Mouse (Mus musculus) stomach, postnatal 0 days (tissue): ENCODE measurements at regions not wholly inside any gene's neighbourhood (a gene's known extent, or its start where the extent isn't known, plus 50 kb on each side); places are given as distances from the start of the nearest gene placed in this dataset.

Experiments
- ATAC-seq: fragments of 200-750 bp; cut with Nextera tagmentation; 2 replicates; pipeline ENCODE4 v1.8.0; 2017; ENCODE audit not compliant: low FRiP score, low TSS enrichment
- DNase-seq: peaks from one replicate; pipeline ENCODE4 v3.0.0-alpha.2; 2016; ENCODE audit warnings: low spot score
- H3K27ac ChIP-seq: fragments of 300-500 bp; sonication (generic); replicated peaks from 2 replicates; pipeline ENCODE4 v1.5.1; 2014; ENCODE audit warnings: mild to moderate bottlenecking, control low read depth
- H3K27me3 ChIP-seq: fragments of 300-500 bp; sonication (generic); 2 replicates; pipeline ENCODE4 v1.6.1; 2014; ENCODE audit warnings: low read length; ENCODE audit not compliant: control insufficient read depth, insufficient read depth
- H3K36me3 ChIP-seq: fragments of 300-500 bp; sonication (generic); 2 replicates; pipeline ENCODE4 v1.6.1; 2014; ENCODE audit warnings: low read length, mixed read lengths; ENCODE audit not compliant: control insufficient read depth, insufficient read depth
- H3K4me1 ChIP-seq: fragments of 300-500 bp; sonication (generic); replicated peaks from 2 replicates; pipeline ENCODE4 v1.6.1; 2014; ENCODE audit warnings: antibody characterized with exemption; ENCODE audit not compliant: control insufficient read depth, insufficient read depth
- H3K4me2 ChIP-seq: fragments of 300-500 bp; sonication (generic); replicated peaks from 2 replicates; pipeline ENCODE4 v1.6.1; 2014; ENCODE audit warnings: low read depth, mild to moderate bottlenecking, control low read depth, moderate library complexity
- H3K4me3 ChIP-seq: fragments of 300-500 bp; sonication (generic); 2 replicates; pipeline ENCODE4 v1.5.1; 2014; ENCODE audit warnings: low read depth, low read length, control low read depth
- H3K9ac ChIP-seq: fragments of 300-500 bp; sonication (generic); 2 replicates; pipeline ENCODE4 v1.6.1; 2014; ENCODE audit warnings: mild to moderate bottlenecking, low read length, control low read depth, mixed read lengths
- H3K9me3 ChIP-seq: fragments of 300-500 bp; sonication (generic); 2 replicates; pipeline ENCODE4 v1.6.1; 2016; ENCODE audit warnings: low read length; ENCODE audit not compliant: control insufficient read depth
- CTCF ChIP-seq: IDR thresholded peaks from 2 replicates; pipeline ENCODE4 v1.5.1; 2016; ENCODE audit warnings: antibody characterized with exemption, low read depth, mild to moderate bottlenecking, moderate library complexity
- EP300 ChIP-seq: optimal IDR thresholded peaks from 2 replicates; pipeline ENCODE3; 2016; ENCODE audit warnings: antibody characterized with exemption
- WGBS: fragments of 180-500 bp; shearing (Covaris S2); extraction: QIAGEN DNeasy Blood & Tissue Kit; methylation state at CpG from one replicate; pipeline ENCODE4 v1.1.7; 2014; 5-methylcytosine and 5-hydroxymethylcytosine counted together

- Histone ChIP-seq H3K4me3 (no peak overlapping the region), H3K27me3 (no peaks in the 10 kb centered on the region), H3K9ac (no peak overlapping the region), H3K4me2 (no peak overlapping the region), H3K27ac (no peak overlapping the region), H3K36me3 (no peaks in the 10 kb centered on the region), H3K4me1 (peaks cover 5% of the 10 kb centered on the region; the same call in 1 of the 2 replicates), H3K9me3 (no peaks in the 10 kb centered on the region)
- DNase-seq (peak; percentile 9), ATAC-seq (no peak)
- TF ChIP-seq EP300 (no peak), CTCF (no peak)
Measured at GRCm38 (mm10) chr3:68758609-68759008, 68.2 kb downstream of the Il12a start.

GRCm38 (mm10) chr3:68759375-68759774 lies 68.9 kb downstream of the Il12a start:
- H3K4me3 ChIP-seq = no peak overlapping the region
- no peaks in the 10 kb centered on the region for H3K9me3 ChIP-seq
- no peak overlapping the region for H3K9ac ChIP-seq
- no peaks in the 10 kb centered on the region for H3K36me3 ChIP-seq
- no peak overlapping the region for H3K4me2 ChIP-seq
- peaks cover 5% of the 10 kb centered on the region; the same call in 1 of the 2 replicates for H3K4me1 ChIP-seq
- H3K27ac ChIP-seq = no peak overlapping the region
- H3K27me3 ChIP-seq = no peaks in the 10 kb centered on the region
- TF ChIP-seq CTCF = no peak
- TF ChIP-seq EP300 = no peak
- ATAC-seq (no peak), DNase-seq (peak; percentile 13)
- WGBS = 41% methylated on average over 8 of the region's 8 CpGs

GRCm38 (mm10) chr3:68760806-68761205 lies 70.4 kb downstream of the Il12a start:
- no peaks in the 10 kb centered on the region for H3K9me3 ChIP-seq
- H3K4me3 ChIP-seq = no peak overlapping the region
- no peak overlapping the region for H3K4me2 ChIP-seq
- H3K9ac ChIP-seq = no peak overlapping the region
- no peaks in the 10 kb centered on the region for H3K36me3 ChIP-seq
- TF ChIP-seq CTCF (no peak), EP300 (no peak)
- WGBS = 77% methylated on average over 2 of the region's 2 CpGs
- ATAC-seq = no peak
- no peak overlapping the region for H3K27ac ChIP-seq
- DNase-seq = peak; percentile 8
- H3K27me3 ChIP-seq = no peaks in the 10 kb centered on the region
- H3K4me1 ChIP-seq = peaks cover 5% of the 10 kb centered on the region; the same call in 1 of the 2 replicates

- WGBS = 53% methylated on average over 7 of the region's 7 CpGs
- H3K4me3 ChIP-seq = no peak overlapping the region
- H3K27me3 ChIP-seq = no peaks in the 10 kb centered on the region
- H3K9ac ChIP-seq = no peak overlapping the region
- no peak for TF ChIP-seq CTCF
- TF ChIP-seq EP300 = no peak
- H3K4me2 ChIP-seq = no peak overlapping the region
- DNase-seq (peak; percentile 12), ATAC-seq (no peak)
- H3K9me3 ChIP-seq = no peaks in the 10 kb centered on the region
- H3K4me1 ChIP-seq = peaks cover 5% of the 10 kb centered on the region; the same call in 1 of the 2 replicates
- H3K27ac ChIP-seq = no peak overlapping the region
- H3K36me3 ChIP-seq = no peaks in the 10 kb centered on the region
Measured at GRCm38 (mm10) chr3:68761242-68761625, 70.8 kb downstream of the Il12a start.

GRCm38 (mm10) chr3:68761626-68762331 lies 71.3 kb downstream of the Il12a start:
- no peak overlapping the region for H3K9ac ChIP-seq
- ATAC-seq (no peak; the same call in 1 of the 2 replicates), DNase-seq (peak; percentile 13)
- no peak overlapping the region for H3K27ac ChIP-seq
- WGBS = 19% methylated on average over 11 of the region's 11 CpGs
- no peak for TF ChIP-seq CTCF
- no peak for TF ChIP-seq EP300
- no peaks in the 10 kb centered on the region for H3K27me3 ChIP-seq
- peaks cover 5% of the 10 kb centered on the region; the same call in 1 of the 2 replicates for H3K4me1 ChIP-seq
- H3K4me3 ChIP-seq = no peak overlapping the region
- H3K36me3 ChIP-seq = no peaks in the 10 kb centered on the region
- no peaks in the 10 kb centered on the region for H3K9me3 ChIP-seq
- H3K4me2 ChIP-seq = no peak overlapping the region

GRCm38 (mm10) chr3:68762988-68763387 lies 72.5 kb downstream of the Il12a start:
- Histone ChIP-seq H3K4me3 (no peak overlapping the region), H3K27ac (no peak overlapping the region), H3K9me3 (no peaks in the 10 kb centered on the region), H3K4me1 (peaks cover 5% of the 10 kb centered on the region; the same call in 1 of the 2 replicates), H3K4me2 (no peak overlapping the region), H3K36me3 (no peaks in the 10 kb centered on the region), H3K27me3 (no peaks in the 10 kb centered on the region), H3K9ac (no peak overlapping the region)
- DNase-seq (peak; percentile 8), ATAC-seq (no peak)
- TF ChIP-seq CTCF (no peak), EP300 (no peak)
- WGBS = 75% methylated on average over 8 of the region's 8 CpGs
